Mouse (Mus musculus): ENCODE measurements at regions not wholly inside any gene's neighbourhood (a gene's known extent, or its start where the extent isn't known, plus 50 kb on each side); places are given as distances from the start of the nearest gene placed in this dataset.

DNA sequence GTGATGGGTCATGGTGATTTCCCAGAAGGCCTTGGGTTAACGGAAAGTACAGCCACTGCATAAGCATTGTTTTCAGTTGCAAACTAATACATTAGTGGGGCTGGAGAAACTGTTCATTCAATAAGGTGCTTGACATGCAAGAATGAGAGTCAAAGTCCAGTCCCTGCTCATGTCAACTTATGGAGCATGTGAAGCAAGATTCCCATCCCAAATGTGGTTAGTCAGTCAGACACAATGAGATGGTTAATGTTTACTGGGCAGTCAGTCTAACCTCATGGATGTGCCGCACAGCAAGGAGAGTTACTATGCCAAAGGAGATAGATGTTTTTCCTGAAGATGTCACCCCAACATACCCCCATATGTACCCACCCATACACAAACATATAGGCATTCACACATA, 993.8 kb upstream of the Jmjd1c start:
- no peak for ATAC-seq (replicated peaks; ENCODE audit: low FRiP score)
- Histone ChIP-seq H3K27me3 (ENCODE audit: control insufficient read depth, insufficient read depth, low read length) (no peaks in the 10 kb centered on the region), H3K4me3 (ENCODE audit: low read depth, low read length) (no peak overlapping the region), H3K4me1 (replicated peaks; ENCODE audit: control insufficient read depth, insufficient read depth, low read length) (no peaks in the 10 kb centered on the region), H3K4me2 (ENCODE audit: low read depth, low read length, severe bottlenecking) (no peak overlapping the region), H3K9ac (ENCODE audit: low read length) (no peak overlapping the region), H3K27ac (ENCODE audit: low read depth, low read length) (no peak overlapping the region), H3K9me3 (ENCODE audit: control insufficient read depth, low read length) (no peaks in the 10 kb centered on the region), H3K36me3 (ENCODE audit: control insufficient read depth, insufficient read depth, low read length) (no peaks in the 10 kb centered on the region)
- DNase-seq (ENCODE audit: low spot score), result no peak
- WGBS, result 95% methylated on average over 2 of the region's 2 CpGs

DNA sequence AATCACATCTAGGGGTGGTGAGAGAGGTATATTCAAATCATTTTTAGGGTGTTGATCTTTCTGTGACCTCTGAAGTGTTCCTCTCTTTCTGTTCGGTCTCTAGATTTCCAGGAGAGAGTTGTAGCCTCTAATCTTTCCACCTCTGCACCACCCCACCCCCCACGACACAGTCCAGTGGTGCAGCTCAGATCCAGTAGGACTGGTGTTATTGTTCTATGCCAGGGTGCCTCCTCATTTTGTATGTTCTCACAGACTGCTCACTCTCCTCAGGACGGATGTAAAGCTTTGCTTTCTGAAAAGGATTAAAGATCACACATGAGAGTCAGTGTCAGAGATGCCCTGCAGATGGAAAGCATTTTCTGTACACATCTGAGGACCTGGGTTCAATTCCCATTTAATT, 964.6 kb upstream of the Jmjd1c start:
- Histone ChIP-seq H3K36me3 (ENCODE audit: control insufficient read depth, insufficient read depth, low read length) (no peaks in the 10 kb centered on the region), H3K4me2 (ENCODE audit: low read depth, low read length, severe bottlenecking) (no peak overlapping the region), H3K9me3 (ENCODE audit: control insufficient read depth, low read length) (no peaks in the 10 kb centered on the region), H3K9ac (ENCODE audit: low read length) (no peak overlapping the region), H3K4me3 (ENCODE audit: low read depth, low read length) (no peak overlapping the region), H3K4me1 (replicated peaks; ENCODE audit: control insufficient read depth, insufficient read depth, low read length) (no peaks in the 10 kb centered on the region), H3K27ac (ENCODE audit: low read depth, low read length) (no peak overlapping the region), H3K27me3 (ENCODE audit: control insufficient read depth, insufficient read depth, low read length) (no peaks in the 10 kb centered on the region)
- WGBS, result 64% methylated on average over 3 of the region's 3 CpGs
- ATAC-seq (replicated peaks; ENCODE audit: low FRiP score), result no peak
- no peak for DNase-seq (ENCODE audit: low spot score)

DNA sequence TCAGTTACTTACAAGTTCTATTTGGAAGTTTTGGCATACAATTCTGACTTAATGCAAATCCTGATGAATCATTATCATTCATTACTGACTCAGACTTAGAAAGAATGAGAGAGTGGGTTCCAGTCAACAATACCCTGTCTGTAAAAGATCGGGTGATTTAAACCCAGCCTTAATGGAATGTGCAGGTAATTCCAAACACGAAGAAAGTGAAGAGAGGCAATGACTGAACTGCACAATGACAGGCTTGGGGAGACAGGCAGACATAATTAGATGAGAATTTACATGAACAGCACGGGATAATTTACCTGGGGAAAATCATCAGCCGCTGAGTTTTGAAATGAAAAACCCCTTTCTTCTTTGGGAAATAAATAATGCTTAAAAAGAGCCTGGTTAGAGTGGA, 963.9 kb upstream of the Jmjd1c start:
- H3K9ac ChIP-seq (ENCODE audit: low read length), result no peak overlapping the region
- no peak overlapping the region for H3K4me3 ChIP-seq (ENCODE audit: low read depth, low read length)
- no peaks in the 10 kb centered on the region for H3K4me1 ChIP-seq (replicated peaks; ENCODE audit: control insufficient read depth, insufficient read depth, low read length)
- ATAC-seq (replicated peaks; ENCODE audit: low FRiP score), result no peak
- no peak for DNase-seq (ENCODE audit: low spot score)
- 67% methylated on average over 4 of the region's 4 CpGs for WGBS
- H3K4me2 ChIP-seq (ENCODE audit: low read depth, low read length, severe bottlenecking), result no peak overlapping the region
- no peaks in the 10 kb centered on the region for H3K36me3 ChIP-seq (ENCODE audit: control insufficient read depth, insufficient read depth, low read length)
- H3K27me3 ChIP-seq (ENCODE audit: control insufficient read depth, insufficient read depth, low read length), result no peaks in the 10 kb centered on the region
- no peaks in the 10 kb centered on the region for H3K9me3 ChIP-seq (ENCODE audit: control insufficient read depth, low read length)
- H3K27ac ChIP-seq (ENCODE audit: low read depth, low read length), result no peak overlapping the region

DNA sequence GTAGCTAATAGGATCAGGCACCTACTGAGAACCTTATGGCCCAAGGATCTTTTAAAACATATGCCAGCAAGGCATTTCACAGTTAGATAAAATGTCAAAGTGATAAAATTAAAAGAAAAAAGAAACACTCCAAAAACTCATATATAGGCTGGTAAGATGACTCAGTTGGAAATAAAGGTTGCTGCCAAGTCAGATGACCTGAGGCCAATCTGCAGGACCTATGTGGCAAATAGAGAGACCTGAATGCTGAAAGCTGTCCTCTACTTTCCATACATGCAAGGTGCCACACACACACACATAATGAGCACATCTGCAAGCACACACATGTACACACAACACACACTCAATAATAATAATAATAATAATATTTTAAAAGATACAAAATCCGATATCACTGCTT, 953.5 kb upstream of the Jmjd1c start:
- no peaks in the 10 kb centered on the region for H3K36me3 ChIP-seq (ENCODE audit: control insufficient read depth, insufficient read depth, low read length)
- ATAC-seq (replicated peaks; ENCODE audit: low FRiP score), result no peak

DNA sequence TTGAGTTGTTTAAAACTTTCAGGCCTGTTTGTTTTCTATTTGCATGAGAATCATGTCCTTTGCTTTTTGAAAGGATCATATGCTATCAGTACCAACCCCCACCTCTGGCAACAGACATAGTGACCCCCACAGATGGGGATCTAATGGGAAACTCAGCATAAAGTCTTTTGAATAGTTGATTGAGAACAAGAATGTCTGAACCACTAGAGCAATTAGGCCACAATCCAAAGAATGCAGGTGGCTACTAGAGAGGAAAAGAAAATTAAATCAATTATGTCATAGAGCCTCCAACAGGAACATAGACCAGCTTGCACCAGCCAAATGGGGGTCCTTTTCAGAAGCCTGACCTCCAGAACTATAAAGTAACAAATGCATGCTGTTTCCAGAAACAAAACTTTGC, 953.0 kb upstream of the Jmjd1c start:
- Histone ChIP-seq H3K36me3 (ENCODE audit: control insufficient read depth, insufficient read depth, low read length) (no peaks in the 10 kb centered on the region), H3K4me2 (ENCODE audit: low read depth, low read length, severe bottlenecking) (no peak overlapping the region), H3K27me3 (ENCODE audit: control insufficient read depth, insufficient read depth, low read length) (no peaks in the 10 kb centered on the region), H3K9ac (ENCODE audit: low read length) (no peak overlapping the region), H3K9me3 (ENCODE audit: control insufficient read depth, low read length) (no peaks in the 10 kb centered on the region), H3K4me3 (ENCODE audit: low read depth, low read length) (no peak overlapping the region), H3K4me1 (replicated peaks; ENCODE audit: control insufficient read depth, insufficient read depth, low read length) (no peaks in the 10 kb centered on the region), H3K27ac (ENCODE audit: low read depth, low read length) (no peak overlapping the region)
- no peak for ATAC-seq (replicated peaks; ENCODE audit: low FRiP score)
- no peak for DNase-seq (ENCODE audit: low spot score)

More for the DNA sequence above, 953.5 kb upstream of the Jmjd1c start:
- no peak for DNase-seq (ENCODE audit: low spot score)
- Histone ChIP-seq H3K27ac (ENCODE audit: low read depth, low read length) (no peak overlapping the region), H3K4me3 (ENCODE audit: low read depth, low read length) (no peak overlapping the region), H3K4me2 (ENCODE audit: low read depth, low read length, severe bottlenecking) (no peak overlapping the region), H3K9ac (ENCODE audit: low read length) (no peak overlapping the region), H3K9me3 (ENCODE audit: control insufficient read depth, low read length) (no peaks in the 10 kb centered on the region), H3K27me3 (ENCODE audit: control insufficient read depth, insufficient read depth, low read length) (no peaks in the 10 kb centered on the region), H3K4me1 (replicated peaks; ENCODE audit: control insufficient read depth, insufficient read depth, low read length) (no peaks in the 10 kb centered on the region)
- 95% methylated on average over 1 of the region's 1 CpGs for WGBS

DNA sequence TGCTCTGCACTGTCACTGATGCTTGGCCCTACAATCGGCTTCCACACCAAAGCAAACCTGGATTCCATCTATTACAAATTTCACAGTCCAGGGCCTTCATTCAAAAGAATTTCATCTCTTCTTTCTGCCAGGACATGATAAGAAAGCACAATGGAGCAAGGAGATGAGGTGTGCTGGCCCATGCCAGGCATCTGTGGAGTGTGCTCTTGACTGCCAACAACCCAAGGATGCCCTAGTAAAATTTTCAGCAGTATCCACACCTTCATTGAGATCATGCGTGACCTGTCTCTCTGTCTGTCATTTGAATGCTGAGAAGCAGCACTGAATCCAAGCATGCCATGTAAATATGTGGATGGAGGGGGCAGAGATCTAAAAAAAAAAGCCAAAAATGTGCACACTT, 945.0 kb upstream of the Jmjd1c start:
- no peak for ATAC-seq (replicated peaks; ENCODE audit: low FRiP score)
- no peak for DNase-seq (ENCODE audit: low spot score)
- no peaks in the 10 kb centered on the region for H3K9me3 ChIP-seq (ENCODE audit: control insufficient read depth, low read length)
- 83% methylated on average over 2 of the region's 2 CpGs for WGBS
- no peak overlapping the region for H3K27ac ChIP-seq (ENCODE audit: low read depth, low read length)
- no peaks in the 10 kb centered on the region for H3K36me3 ChIP-seq (ENCODE audit: control insufficient read depth, insufficient read depth, low read length)
- H3K4me3 ChIP-seq (ENCODE audit: low read depth, low read length), result no peak overlapping the region
- no peaks in the 10 kb centered on the region for H3K27me3 ChIP-seq (ENCODE audit: control insufficient read depth, insufficient read depth, low read length)
- H3K4me1 ChIP-seq (replicated peaks; ENCODE audit: control insufficient read depth, insufficient read depth, low read length), result no peaks in the 10 kb centered on the region
- H3K9ac ChIP-seq (ENCODE audit: low read length), result no peak overlapping the region
- H3K4me2 ChIP-seq (ENCODE audit: low read depth, low read length, severe bottlenecking), result no peak overlapping the region

DNA sequence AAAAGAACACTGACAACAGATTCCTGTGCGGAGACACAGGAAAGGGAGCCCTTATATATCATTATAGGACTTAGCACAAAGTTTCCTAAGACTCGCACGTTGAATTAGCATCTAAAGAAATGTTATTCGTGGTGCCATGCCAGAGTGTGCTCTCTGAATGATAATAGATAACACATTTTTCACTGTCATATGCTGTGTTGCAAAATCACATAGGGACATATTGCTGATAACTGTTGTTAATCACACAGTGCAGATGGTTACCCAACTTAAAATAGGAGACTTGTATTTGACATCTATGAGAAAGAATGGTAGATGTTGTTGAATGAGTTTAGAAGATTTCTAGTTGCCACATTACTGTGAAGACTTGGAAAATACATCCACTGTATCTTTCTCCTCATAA, 943.1 kb upstream of the Jmjd1c start:
- Histone ChIP-seq H3K4me2 (ENCODE audit: low read depth, low read length, severe bottlenecking) (no peak overlapping the region), H3K36me3 (ENCODE audit: control insufficient read depth, insufficient read depth, low read length) (no peaks in the 10 kb centered on the region), H3K4me1 (replicated peaks; ENCODE audit: control insufficient read depth, insufficient read depth, low read length) (no peaks in the 10 kb centered on the region), H3K9ac (ENCODE audit: low read length) (no peak overlapping the region), H3K27ac (ENCODE audit: low read depth, low read length) (no peak overlapping the region), H3K27me3 (ENCODE audit: control insufficient read depth, insufficient read depth, low read length) (no peaks in the 10 kb centered on the region), H3K9me3 (ENCODE audit: control insufficient read depth, low read length) (no peaks in the 10 kb centered on the region), H3K4me3 (ENCODE audit: low read depth, low read length) (no peak overlapping the region)
- 91% methylated on average over 4 of the region's 4 CpGs for WGBS
- no peak for ATAC-seq (replicated peaks; ENCODE audit: low FRiP score)
- DNase-seq (ENCODE audit: low spot score), result no peak

DNA sequence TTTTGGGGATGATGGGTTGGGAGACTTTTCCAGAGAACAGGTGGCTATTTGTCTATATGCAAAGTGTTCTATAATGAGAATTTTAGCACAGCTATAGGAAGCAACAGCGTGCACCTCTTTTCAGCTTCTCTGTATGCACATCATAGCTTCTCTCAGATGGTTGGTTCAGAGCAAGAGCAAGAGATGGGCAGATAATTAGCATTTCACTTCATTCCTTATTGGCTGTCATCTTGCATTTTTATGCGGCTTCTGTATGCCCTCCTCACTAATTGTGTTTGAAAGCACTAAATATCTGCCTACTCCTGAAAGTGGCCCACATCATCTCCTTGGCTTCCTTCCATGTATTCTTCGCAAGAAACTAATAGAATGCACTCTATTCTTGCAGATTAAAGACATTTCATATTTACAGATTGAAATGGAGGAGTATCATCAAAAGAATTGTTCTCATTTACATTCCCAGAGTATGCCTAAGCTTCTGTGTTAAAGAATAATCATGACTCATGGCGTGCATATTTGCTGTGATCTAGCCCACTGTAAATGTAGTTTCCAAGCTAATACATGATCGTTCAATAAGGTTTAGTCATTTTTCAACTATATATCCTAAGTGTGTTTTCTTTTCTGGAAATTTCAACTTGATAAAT, 934.9 kb upstream of the Jmjd1c start:
- no peak overlapping the region for H3K9ac ChIP-seq (ENCODE audit: low read length)
- no peaks in the 10 kb centered on the region for H3K4me1 ChIP-seq (replicated peaks; ENCODE audit: control insufficient read depth, insufficient read depth, low read length)
- H3K27ac ChIP-seq (ENCODE audit: low read depth, low read length), result no peak overlapping the region
- DNase-seq (ENCODE audit: low spot score) (no peak), ATAC-seq (replicated peaks; ENCODE audit: low FRiP score) (no peak)
- no peaks in the 10 kb centered on the region for H3K36me3 ChIP-seq (ENCODE audit: control insufficient read depth, insufficient read depth, low read length)
- no peak overlapping the region for H3K4me2 ChIP-seq (ENCODE audit: low read depth, low read length, severe bottlenecking)
- H3K4me3 ChIP-seq (ENCODE audit: low read depth, low read length), result no peak overlapping the region
- WGBS, result 90% methylated on average over 5 of the region's 5 CpGs
- no peaks in the 10 kb centered on the region for H3K27me3 ChIP-seq (ENCODE audit: control insufficient read depth, insufficient read depth, low read length)
- no peaks in the 10 kb centered on the region for H3K9me3 ChIP-seq (ENCODE audit: control insufficient read depth, low read length)

DNA sequence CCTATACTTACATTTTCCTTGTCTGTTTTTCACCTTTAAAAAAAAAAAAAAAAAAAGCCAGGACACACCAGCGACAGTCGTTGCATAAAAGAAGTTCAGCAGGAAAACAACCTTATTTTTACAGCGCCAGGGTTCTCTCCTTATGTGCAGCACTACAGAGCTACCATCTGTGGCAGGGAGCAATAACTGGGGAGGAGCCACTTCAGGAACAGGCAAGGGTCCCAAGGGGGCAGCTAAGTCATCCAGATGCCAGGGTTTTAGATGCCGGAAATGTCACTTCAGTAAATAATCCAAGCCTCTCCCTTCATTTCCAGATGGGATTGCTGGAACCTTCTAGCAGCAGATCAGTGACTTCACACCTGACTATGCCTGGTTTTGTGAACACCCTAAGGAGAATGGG, 923.1 kb upstream of the Jmjd1c start:
- Histone ChIP-seq H3K4me1 (replicated peaks; ENCODE audit: control insufficient read depth, insufficient read depth, low read length) (no peaks in the 10 kb centered on the region), H3K27ac (ENCODE audit: low read depth, low read length) (no peak overlapping the region), H3K9me3 (ENCODE audit: control insufficient read depth, low read length) (no peaks in the 10 kb centered on the region), H3K36me3 (ENCODE audit: control insufficient read depth, insufficient read depth, low read length) (no peaks in the 10 kb centered on the region), H3K4me3 (ENCODE audit: low read depth, low read length) (no peak overlapping the region), H3K9ac (ENCODE audit: low read length) (no peak overlapping the region), H3K27me3 (ENCODE audit: control insufficient read depth, insufficient read depth, low read length) (no peaks in the 10 kb centered on the region), H3K4me2 (ENCODE audit: low read depth, low read length, severe bottlenecking) (no peak overlapping the region)
- ATAC-seq (replicated peaks; ENCODE audit: low FRiP score) (no peak), DNase-seq (ENCODE audit: low spot score) (no peak)
- WGBS, result 80% methylated on average over 4 of the region's 4 CpGs

Data from forebrain, embryonic 11.5 days (tissue).